Mouse (Mus musculus): Measurements from ENCODE around the gene Olfr116. TPM values are rescaled to one million over a fixed set of nuclear protein-coding genes. Genes with fewer than 3 reads are reported as not detected.

Gene Olfr116
- polyA plus RNA-seq (2015; fragmentation: Nextera tagmentation; extraction: Ambion mirVana), result not detected in 2 replicates

DNA sequence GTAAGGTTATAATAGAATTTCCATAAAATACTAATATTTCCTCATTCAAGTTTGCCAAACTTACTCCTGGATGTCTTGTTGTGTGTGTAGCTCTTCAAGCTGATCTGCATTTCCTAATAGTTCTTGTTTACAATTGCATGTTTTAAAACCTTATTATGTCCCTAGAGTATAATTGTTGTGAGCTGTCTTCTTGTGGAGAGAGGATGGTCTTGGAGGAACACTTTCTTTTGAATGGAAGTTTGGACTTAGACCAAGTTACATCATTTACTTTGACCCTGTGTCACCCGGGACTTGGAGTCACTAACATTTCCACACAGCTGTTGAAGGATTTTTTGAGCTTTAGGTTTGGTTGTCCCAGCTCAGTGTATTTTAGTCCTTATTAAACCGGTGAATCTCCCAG, at the start of gene Olfr116, which contains the start of gene Olfr115:
TSS of gene Olfr116 (minus strand) at position 191 of the 400 bp plus-strand sequence.
TSS of gene Olfr115 (minus strand) at position 101 of the 400 bp plus-strand sequence.
- no peak for ATAC-seq (ENCODE audit: borderline replicate concordance, extremely low read depth, low FRiP score, low TSS enrichment)
- no peak within 1 kb of the TSS for H3K27ac ChIP-seq
- no peaks in the 10 kb centered on the region for H3K4me1 ChIP-seq
- no peaks in the 10 kb centered on the region for H3K27me3 ChIP-seq
- no peak within 1 kb of the TSS for H3K9ac ChIP-seq
- H3K4me2 ChIP-seq, result no peak within 1 kb of the TSS
- H3K9me3 ChIP-seq, result 0 out of 2 replicates have a peak, but pooled peaks cover 2% of the 10 kb centered on the region
- no peak within 1 kb of the TSS for H3K4me3 ChIP-seq
- no peaks in the 10 kb centered on the region for H3K36me3 ChIP-seq
- 79% methylated on average over 2 of the region's 2 CpGs for WGBS

DNA sequence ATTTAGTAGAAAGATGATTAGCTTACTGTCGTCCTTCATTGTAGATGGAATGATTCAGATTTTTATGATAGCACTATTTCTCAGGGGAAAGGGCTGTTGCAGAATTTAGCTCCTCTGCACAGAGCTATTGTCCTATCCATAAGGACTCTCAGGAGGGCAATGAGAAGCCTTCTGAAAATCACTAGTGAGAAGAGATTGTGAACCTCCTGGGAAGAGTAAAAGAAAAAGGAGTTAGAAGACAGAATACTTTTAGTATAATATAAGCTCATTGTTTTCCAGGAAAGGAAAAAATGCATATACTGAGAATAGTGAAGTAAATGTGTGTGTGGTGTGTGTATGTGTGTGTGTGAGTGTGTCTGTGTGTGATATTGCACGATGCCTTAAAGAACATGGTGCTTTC, 39.7 kb upstream of the Olfr116 start, which contains the start of gene Olfr118:
TSS of gene Olfr118 (plus strand) at position 301 of the 400 bp plus-strand sequence.
- H3K27ac ChIP-seq, result no peak within 1 kb of the TSS

DNA sequence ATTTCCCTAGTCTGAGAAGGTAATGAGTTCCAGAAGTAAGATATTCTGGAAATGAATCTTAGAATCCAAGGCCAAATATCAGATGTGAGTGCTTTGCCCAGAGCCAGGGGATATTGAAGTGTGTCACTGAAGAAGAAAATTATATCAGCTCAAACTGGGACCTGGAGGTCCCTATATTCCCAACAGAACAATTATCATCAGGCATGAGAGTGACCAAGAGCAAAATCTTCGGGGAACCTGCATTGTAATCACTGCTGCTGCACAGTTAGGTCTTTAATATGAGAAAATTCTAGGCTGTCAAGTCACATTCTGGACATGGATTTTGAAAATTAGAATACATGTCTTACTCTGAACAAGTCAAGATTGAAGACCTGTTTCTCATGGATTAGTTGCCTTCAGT, 36.7 kb upstream of the Olfr116 start, which contains the start of gene Olfr117:
TSS of gene Olfr117 (minus strand) at position 101 of the 400 bp plus-strand sequence.
- Histone ChIP-seq H3K27ac (no peak within 1 kb of the TSS), H3K4me1 (no peaks in the 10 kb centered on the region), H3K4me2 (no peak within 1 kb of the TSS), H3K36me3 (no peaks in the 10 kb centered on the region), H3K4me3 (no peak within 1 kb of the TSS), H3K27me3 (no peaks in the 10 kb centered on the region), H3K9ac (no peak within 1 kb of the TSS), H3K9me3 (no peaks in the 10 kb centered on the region)
- no peak for ATAC-seq (ENCODE audit: borderline replicate concordance, extremely low read depth, low FRiP score, low TSS enrichment)
- 49% methylated on average over 1 of the region's 1 CpGs for WGBS

More for the DNA sequence above, 39.7 kb upstream of the Olfr116 start, which contains the start of gene Olfr118:
- H3K36me3 ChIP-seq, result no peaks in the 10 kb centered on the region
- H3K9me3 ChIP-seq, result no peaks in the 10 kb centered on the region
- H3K4me1 ChIP-seq, result no peaks in the 10 kb centered on the region
- no peak within 1 kb of the TSS for H3K4me2 ChIP-seq
- no peak within 1 kb of the TSS for H3K4me3 ChIP-seq
- no peak for ATAC-seq (ENCODE audit: borderline replicate concordance, extremely low read depth, low FRiP score, low TSS enrichment)
- H3K9ac ChIP-seq, result no peak within 1 kb of the TSS
- H3K27me3 ChIP-seq, result no peaks in the 10 kb centered on the region
- WGBS, result 51% methylated on average over 2 of the region's 2 CpGs

GRCm38 (mm10) chr17:37592643-37593042, 34.4 kb downstream of the Olfr116 start, which contains the start of gene Olfr114:
TSS of gene Olfr114 (minus strand) at chr17:37592743.
- no peak for ATAC-seq (ENCODE audit: borderline replicate concordance, extremely low read depth, low FRiP score, low TSS enrichment)
- Histone ChIP-seq H3K9ac (no peak within 1 kb of the TSS), H3K4me3 (no peak within 1 kb of the TSS), H3K27ac (no peak within 1 kb of the TSS), H3K9me3 (no peaks in the 10 kb centered on the region), H3K27me3 (no peaks in the 10 kb centered on the region), H3K4me2 (no peak within 1 kb of the TSS), H3K4me1 (no peaks in the 10 kb centered on the region), H3K36me3 (no peaks in the 10 kb centered on the region)

DNA sequence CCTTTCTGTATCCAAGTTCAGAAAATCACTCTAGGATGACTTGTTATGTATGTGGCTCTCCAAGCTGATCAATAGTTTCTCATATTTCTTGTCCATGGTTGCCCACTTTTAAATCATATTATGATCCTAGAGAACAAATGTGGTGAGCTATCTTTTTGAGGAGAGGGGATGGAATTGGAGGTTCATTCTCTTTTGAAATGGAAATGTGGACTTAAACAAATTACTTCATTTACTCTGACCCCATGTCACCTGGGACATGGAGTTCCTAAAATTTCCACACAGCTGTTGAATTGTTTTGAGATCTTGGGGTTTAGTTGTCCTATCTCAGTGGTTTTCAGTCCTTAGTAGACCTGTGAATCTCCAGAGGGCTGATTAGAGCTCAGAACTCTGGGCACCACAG, 49.4 kb downstream of the Olfr116 start, which contains the start of gene Olfr113:
TSS of gene Olfr113 (minus strand) at position 101 of the 400 bp plus-strand sequence.
- no peak within 1 kb of the TSS for H3K27ac ChIP-seq
- no peak within 1 kb of the TSS for H3K4me3 ChIP-seq
- no peaks in the 10 kb centered on the region for H3K9me3 ChIP-seq
- no peaks in the 10 kb centered on the region for H3K4me1 ChIP-seq
- no peaks in the 10 kb centered on the region for H3K27me3 ChIP-seq
- H3K36me3 ChIP-seq, result no peaks in the 10 kb centered on the region
- no peak within 1 kb of the TSS for H3K9ac ChIP-seq
- H3K4me2 ChIP-seq, result no peak within 1 kb of the TSS
- no peak for ATAC-seq (ENCODE audit: borderline replicate concordance, extremely low read depth, low FRiP score, low TSS enrichment)

Other genes with a start within 250 kb of the Olfr116 start
- gene Olfr105-ps, start 248.2 kb downstream of the Olfr116 start, polyA plus RNA-seq (2015; fragmentation: Nextera tagmentation; extraction: Ambion mirVana), result not detected in 2 replicates
- not detected in 2 replicates for gene Olfr106-ps, start 236.8 kb downstream of the Olfr116 start, polyA plus RNA-seq (2015; fragmentation: Nextera tagmentation; extraction: Ambion mirVana)
- gene Olfr107, start 228.0 kb downstream of the Olfr116 start, polyA plus RNA-seq (2015; fragmentation: Nextera tagmentation; extraction: Ambion mirVana), result not detected in 2 replicates
- not detected in 2 replicates for gene Olfr108, start 181.7 kb downstream of the Olfr116 start, polyA plus RNA-seq (2015; fragmentation: Nextera tagmentation; extraction: Ambion mirVana)
- gene Olfr109, start 168.3 kb downstream of the Olfr116 start, polyA plus RNA-seq (2015; fragmentation: Nextera tagmentation; extraction: Ambion mirVana), result not detected in 2 replicates
- 0.11 TPM in 1 of 2 replicates, not detected in the other for gene H2-M2, start 143.6 kb downstream of the Olfr116 start, polyA plus RNA-seq (2015; fragmentation: Nextera tagmentation; extraction: Ambion mirVana)
- gene Olfr110, start 134.7 kb downstream of the Olfr116 start, polyA plus RNA-seq (2015; fragmentation: Nextera tagmentation; extraction: Ambion mirVana), result not detected in 2 replicates
- not detected in 2 replicates for gene Olfr111, start 119.2 kb downstream of the Olfr116 start, polyA plus RNA-seq (2015; fragmentation: Nextera tagmentation; extraction: Ambion mirVana)
- not detected in 2 replicates for gene Olfr112, start 57.7 kb downstream of the Olfr116 start, polyA plus RNA-seq (2015; fragmentation: Nextera tagmentation; extraction: Ambion mirVana)
- gene Olfr113, start 49.5 kb downstream of the Olfr116 start, polyA plus RNA-seq (2015; fragmentation: Nextera tagmentation; extraction: Ambion mirVana), result not detected in 2 replicates
- gene Olfr114, start 34.5 kb downstream of the Olfr116 start, polyA plus RNA-seq (2015; fragmentation: Nextera tagmentation; extraction: Ambion mirVana), result not detected in 2 replicates
- not detected in 2 replicates for gene Olfr115, start 90 bp downstream of the Olfr116 start, polyA plus RNA-seq (2015; fragmentation: Nextera tagmentation; extraction: Ambion mirVana)
- gene Olfr117, start 36.6 kb upstream of the Olfr116 start, polyA plus RNA-seq (2015; fragmentation: Nextera tagmentation; extraction: Ambion mirVana), result not detected in 2 replicates
- not detected in 2 replicates for gene Olfr118, start 39.8 kb upstream of the Olfr116 start, polyA plus RNA-seq (2015; fragmentation: Nextera tagmentation; extraction: Ambion mirVana)
- gene Olfr119, start 69.4 kb upstream of the Olfr116 start, polyA plus RNA-seq (2015; fragmentation: Nextera tagmentation; extraction: Ambion mirVana), result not detected in 2 replicates
- not detected in 2 replicates for gene Olfr120, start 94.6 kb upstream of the Olfr116 start, polyA plus RNA-seq (2015; fragmentation: Nextera tagmentation; extraction: Ambion mirVana)
- gene Olfr121, start 121.7 kb upstream of the Olfr116 start, polyA plus RNA-seq (2015; fragmentation: Nextera tagmentation; extraction: Ambion mirVana), result not detected in 2 replicates
- gene Olfr122, start 141.4 kb upstream of the Olfr116 start, polyA plus RNA-seq (2015; fragmentation: Nextera tagmentation; extraction: Ambion mirVana), result not detected in 2 replicates
- not detected in 2 replicates for gene Olfr123, start 166.3 kb upstream of the Olfr116 start, polyA plus RNA-seq (2015; fragmentation: Nextera tagmentation; extraction: Ambion mirVana)
- gene Olfr124, start 172.7 kb upstream of the Olfr116 start, polyA plus RNA-seq (2015; fragmentation: Nextera tagmentation; extraction: Ambion mirVana), result not detected in 2 replicates
- gene Olfr125, start 205.8 kb upstream of the Olfr116 start, polyA plus RNA-seq (2015; fragmentation: Nextera tagmentation; extraction: Ambion mirVana), result not detected in 2 replicates
- gene Olfr126, start 220.3 kb upstream of the Olfr116 start, polyA plus RNA-seq (2015; fragmentation: Nextera tagmentation; extraction: Ambion mirVana), result not detected in 2 replicates

Data from lung, embryonic 15.5 days (tissue).